Mouse (Mus musculus) ZHBTc4 (cell line): ENCODE measurements at regions not wholly inside any gene's neighbourhood (a gene's known extent, or its start where the extent isn't known, plus 50 kb on each side); places are given as distances from the start of the nearest gene placed in this dataset.

Experiments used
- DNase-seq: peaks from one replicate; pipeline ENCODE4 v3.0.0-alpha.2; 2011; ENCODE audit warnings: low read depth, low spot score

DNA sequence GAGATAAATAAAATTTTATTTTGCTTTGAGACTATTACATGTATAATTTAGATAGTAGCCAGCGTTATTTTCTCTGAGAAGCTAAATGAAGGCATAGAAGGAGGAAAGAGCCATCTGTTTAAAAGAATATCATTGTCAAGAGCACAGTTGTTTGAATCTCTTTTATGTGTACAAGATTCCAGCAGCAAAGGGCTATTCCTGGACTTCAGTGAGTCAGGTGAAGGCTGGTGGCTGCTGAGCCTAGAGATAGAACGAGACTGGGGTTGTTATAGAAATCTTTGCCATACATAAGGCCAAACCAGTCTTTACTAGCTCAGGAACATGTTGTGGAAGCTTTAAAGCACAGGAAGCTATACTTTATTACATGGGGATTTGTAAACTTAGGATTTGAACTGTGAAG is 261.6 kb downstream of the Adcyap1 start:
- no peak for DNase-seq

- no peak for DNase-seq
Measured at GRCm38 (mm10) chr17:93463621-93464211, 264.9 kb downstream of the Adcyap1 start.

GRCm38 (mm10) chr17:93482378-93482777 is 283.6 kb downstream of the Adcyap1 start:
- peak; percentile 94 for DNase-seq

DNA sequence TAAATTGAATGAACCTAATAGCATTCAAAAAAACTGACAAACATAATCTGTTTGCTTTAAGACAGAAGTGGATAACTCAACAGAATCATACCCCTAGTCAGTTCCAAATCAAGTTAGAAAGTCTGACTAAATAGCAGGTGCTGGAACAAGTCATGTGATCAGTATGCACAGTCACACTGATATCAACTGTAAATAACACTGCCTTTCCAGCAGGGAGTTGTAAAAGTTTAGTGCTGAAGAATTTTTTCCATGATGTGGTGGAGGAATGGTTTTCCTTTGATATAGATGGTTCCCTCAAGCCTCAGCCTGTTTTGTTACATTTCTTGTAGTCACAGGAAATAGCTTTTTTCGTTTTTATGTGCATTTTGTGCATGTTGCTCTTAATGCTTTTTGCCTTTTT is 285.7 kb downstream of the Adcyap1 start:
- no peak for DNase-seq

GRCm38 (mm10) chr17:93486442-93486841 is 287.6 kb downstream of the Adcyap1 start:
- DNase-seq = no peak

DNA sequence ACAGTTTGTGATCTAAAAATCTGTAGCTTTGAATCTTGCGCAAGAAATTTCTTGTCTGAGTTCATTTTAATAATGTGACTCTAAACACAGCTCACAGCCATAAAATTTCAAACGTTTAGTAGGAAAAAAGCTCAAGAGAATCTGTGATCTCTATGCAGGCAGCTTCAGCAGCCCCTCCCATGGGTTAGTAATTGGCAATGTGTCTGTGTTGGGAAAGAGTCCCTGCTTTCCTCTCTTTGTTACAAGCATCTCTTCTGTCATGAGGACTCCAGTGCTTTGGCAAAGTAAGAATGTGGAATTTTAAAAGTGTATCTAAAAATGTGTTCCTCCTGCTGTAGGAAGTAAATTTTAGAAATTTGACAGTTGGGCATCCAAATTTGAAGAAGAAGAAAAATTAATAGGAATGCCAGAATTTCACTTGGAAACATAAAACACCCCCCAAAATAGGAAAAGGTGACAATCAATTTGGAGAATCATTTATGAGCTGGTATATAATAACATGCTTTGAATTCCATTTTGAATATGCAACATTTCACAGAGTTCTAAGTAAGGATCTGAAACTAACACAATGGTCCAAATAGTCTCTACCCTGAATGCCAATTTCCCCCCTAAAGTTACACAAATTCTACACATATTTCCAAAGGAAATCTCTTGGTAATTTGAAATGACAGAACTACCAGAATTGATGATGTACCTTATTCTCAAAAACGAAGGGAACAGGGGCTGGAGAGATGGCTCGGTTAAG is 291.3 kb downstream of the Adcyap1 start:
- DNase-seq = no peak

DNA sequence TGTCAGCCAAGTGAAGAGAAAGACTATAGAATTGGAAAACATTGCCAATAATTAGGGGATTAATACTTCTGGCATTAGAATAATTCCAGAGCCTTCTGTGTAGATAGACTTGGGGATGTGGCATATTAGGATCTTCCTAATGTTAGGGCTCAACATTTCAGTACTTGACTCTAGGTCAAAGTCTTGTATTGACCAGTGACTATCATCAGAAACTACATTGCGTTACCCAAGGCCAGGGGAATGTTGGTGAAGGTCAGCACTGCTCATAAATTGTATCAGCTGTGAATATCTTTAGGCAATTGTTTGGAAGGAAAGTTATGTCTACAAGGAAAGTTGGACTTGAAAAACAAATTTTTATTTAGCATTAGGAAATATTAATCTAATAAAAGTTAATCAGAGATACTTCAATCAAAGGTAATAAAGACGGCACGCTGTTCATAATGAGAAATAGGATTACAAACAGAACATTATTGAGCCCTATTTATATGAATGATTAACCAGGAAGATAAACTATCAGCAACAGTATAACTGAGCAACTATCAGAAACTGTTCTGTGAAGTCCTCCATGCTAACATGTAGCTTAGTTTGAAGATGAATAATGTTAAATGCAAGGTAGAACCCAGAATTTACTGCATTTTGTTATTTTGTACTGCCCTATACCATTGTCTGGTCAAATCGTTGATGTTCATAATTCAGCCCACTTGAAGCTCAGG is 310.2 kb downstream of the Adcyap1 start:
- DNase-seq = no peak

- no peak for DNase-seq
Measured at GRCm38 (mm10) chr17:93523406-93523805, 324.6 kb downstream of the Adcyap1 start.

DNA sequence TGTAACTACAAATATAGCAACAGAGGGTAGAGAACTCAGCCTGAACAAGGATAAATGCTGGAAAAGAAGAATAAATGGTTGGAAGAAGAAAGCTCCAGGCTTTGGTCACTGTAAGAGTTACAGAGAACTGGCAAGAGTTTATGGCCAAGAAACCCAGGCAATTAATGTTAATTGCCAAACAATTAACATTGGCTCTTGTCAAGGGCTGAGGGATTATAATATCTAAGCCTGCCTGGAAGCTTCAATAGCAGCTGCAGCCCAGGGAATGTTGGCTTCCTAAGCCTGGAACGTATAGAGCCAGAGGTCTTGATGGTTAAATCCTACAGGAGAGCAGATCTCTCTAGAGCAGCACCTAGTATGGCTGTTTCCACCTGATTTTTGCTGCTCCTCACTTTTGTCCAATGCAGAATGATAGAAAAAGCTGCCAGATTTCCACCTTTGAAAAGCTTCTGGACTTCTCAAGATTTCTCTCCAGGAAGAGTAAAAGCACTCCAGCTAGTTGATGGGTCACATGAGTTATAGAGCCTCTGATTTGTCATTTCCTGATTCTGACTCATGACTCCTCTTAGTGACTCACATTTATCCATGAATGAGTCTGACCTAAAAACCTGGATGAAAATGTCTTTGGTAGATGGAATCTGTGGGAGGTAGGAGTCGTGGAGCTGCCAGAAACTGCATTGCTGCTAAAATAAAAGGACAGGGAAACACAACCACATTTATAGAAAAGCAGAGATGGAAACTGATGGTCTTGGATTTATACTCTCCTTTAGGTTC is 327.2 kb downstream of the Adcyap1 start:
- DNase-seq = no peak

GRCm38 (mm10) chr17:93532535-93532934 is 333.7 kb downstream of the Adcyap1 start:
- peak; percentile 30 for DNase-seq

DNA sequence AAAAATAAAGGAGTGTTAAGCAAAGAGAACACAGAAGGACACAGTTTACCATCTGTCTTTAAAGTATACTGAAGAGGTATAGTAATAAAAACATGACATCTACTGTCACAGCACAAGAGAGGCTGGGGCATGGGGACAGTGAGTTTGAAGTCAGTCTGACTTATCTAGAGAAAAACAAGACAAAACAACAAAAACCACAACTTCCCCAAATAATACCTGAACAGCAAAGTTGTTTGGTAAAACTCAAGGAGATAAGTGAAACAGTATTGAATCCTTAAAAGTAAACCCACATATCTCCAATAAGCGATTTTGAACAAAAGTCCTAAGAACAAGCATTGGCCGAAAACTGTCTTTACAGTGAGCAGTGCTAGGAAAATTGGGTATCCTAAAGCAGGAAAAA is 336.1 kb downstream of the Adcyap1 start:
- DNase-seq = no peak

GRCm38 (mm10) chr17:93535751-93536150 is 336.9 kb downstream of the Adcyap1 start:
- no peak for DNase-seq

DNA sequence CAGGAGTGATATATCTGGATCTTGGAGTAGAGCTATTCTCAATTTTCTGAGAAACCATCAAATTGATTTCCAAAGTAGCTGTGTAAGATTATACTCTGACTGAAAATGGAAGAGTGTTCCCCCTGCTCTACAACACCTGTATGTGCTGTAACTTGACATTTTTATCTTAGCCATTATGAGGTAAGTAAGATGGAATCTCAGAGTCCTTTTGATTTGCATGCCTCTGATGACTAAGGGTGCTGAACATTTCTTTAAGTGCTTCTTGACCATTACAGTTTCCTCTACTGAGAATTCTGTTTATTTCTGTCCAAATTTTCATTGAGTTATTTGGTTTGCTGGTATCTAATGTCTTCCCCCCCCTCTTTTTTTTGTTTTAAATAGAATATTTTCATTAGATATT is 343.0 kb downstream of the Adcyap1 start:
- DNase-seq = no peak

GRCm38 (mm10) chr17:93550339-93550738 is 351.5 kb downstream of the Adcyap1 start:
- no peak for DNase-seq

- no peak for DNase-seq
Measured at GRCm38 (mm10) chr17:93555872-93556271, 357.1 kb downstream of the Adcyap1 start.

DNA sequence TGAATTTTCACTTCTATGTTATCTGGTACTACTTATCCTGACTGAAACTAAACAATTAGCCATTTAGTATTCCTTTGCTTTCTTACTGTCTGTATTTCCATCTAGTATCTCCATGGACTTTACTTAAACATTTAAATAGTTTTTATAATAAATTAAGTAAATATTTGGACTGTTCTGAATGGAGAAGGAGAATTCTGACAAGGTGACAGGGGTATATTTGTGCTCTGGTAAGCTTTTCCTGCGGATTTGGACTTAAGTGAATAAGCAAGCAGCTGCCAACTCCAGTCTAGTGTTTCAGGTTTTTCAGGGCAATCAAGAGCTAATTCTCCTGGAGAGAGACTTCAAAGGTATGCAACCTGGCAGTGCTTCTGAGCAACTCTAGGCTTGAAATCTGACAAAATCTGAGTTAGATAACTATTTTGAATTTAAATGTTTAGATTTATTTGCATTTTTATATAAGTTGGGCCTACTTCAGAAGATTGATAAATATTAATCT is 364.5 kb downstream of the Adcyap1 start:
- DNase-seq = no peak

- DNase-seq = no peak
Measured at GRCm38 (mm10) chr17:93579981-93580380, 381.2 kb downstream of the Adcyap1 start.

DNA sequence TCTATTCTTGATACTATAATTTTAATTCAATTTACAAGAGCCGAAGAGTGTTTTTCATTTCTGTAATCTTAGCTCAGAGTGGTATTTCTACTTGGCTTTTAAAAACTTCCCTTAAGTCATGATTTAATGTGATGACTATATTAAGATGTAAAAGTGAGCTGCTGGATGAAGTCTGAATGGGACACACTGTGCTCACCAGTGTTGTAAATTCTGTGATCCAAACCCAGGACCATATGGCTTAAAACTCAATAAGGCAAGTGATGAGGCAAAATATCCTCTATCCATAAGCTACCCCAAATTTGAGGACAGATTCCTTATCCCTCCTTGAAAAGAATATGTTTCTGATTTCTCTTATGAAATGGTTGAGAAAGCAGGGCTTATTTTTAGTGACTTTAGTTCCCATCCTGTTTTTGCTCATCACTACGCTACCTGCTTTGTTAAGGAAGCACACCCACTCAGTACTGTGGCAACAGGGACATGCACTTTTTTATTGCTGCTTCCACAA is 399.4 kb downstream of the Adcyap1 start:
- DNase-seq = no peak

DNA sequence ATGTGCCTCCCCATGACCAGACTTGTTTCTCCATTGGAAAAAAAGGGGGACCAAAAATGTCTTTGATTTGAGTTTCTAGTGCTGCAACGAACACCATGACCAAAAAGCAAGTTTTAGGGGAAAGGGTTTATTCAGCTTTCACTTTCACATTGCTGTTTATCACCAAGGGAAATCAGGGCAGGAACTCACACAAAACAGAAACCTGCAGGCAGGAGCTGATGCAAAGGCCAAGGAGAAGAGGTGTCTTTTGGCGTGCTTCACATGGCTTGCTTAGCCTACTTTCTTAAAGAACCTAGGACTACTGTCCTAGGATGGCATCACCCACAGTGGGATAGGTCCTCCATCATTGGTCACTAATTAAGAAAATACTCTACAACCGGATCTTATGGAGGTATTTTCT is 401.4 kb downstream of the Adcyap1 start:
- no peak for DNase-seq

- no peak for DNase-seq
Measured at GRCm38 (mm10) chr17:93609261-93609660, 410.4 kb downstream of the Adcyap1 start.

GRCm38 (mm10) chr17:93609942-93610596 is 411.3 kb downstream of the Adcyap1 start:
- no peak for DNase-seq
